Mouse (Mus musculus): ENCODE measurements around the gene Mospd3.

Mospd3 gene

GRCm38 (mm10) chr5:137629906-137630545 lies 29.2 kb upstream of the Mospd3 start:
- TF ChIP-seq GATA4 (IDR thresholded peaks at IDR 0.05; ENCODE audit: insufficient replicate concordance, low read length) = no peak

- no peak for TF ChIP-seq GATA4 (IDR thresholded peaks at IDR 0.05; ENCODE audit: insufficient replicate concordance, low read length)
Measured at GRCm38 (mm10) chr5:137629306-137629721, 28.5 kb upstream of the Mospd3 start.

- peak; percentile 95; the same call in 1 of the 2 replicates for TF ChIP-seq GATA4 (IDR thresholded peaks at IDR 0.05; ENCODE audit: insufficient replicate concordance, low read length)
Measured at GRCm38 (mm10) chr5:137628498-137629305, 27.8 kb upstream of the Mospd3 start, which contains the start of the genes Fbxo24, Lrch4 and Gm20605. TSS of gene Fbxo24 (minus strand) at chr5:137629002. TSS of gene Lrch4 (plus strand) at chr5:137629121. TSS of gene Gm20605 (plus strand) at chr5:137629175.

DNA sequence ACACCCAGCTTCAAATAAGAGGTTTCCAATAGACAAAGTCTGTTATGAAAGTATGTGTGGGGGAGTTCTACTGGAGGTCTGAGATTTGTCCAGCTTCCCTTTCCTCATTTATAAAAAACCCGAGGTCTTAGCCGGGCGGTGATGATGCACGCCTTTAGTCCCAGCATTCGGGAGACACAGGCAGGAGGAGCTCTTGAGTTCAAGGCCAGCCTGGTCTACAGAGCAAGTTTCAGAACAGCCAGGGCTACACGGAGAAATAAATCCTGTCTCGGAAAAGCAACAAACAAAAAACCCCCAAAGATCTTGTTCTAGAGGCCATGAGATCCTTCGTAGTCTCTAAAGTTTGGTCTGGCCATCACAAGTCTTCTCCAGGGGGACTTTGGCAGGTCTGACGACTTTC lies 27.1 kb upstream of the Mospd3 start:
- no peak for TF ChIP-seq GATA4 (IDR thresholded peaks at IDR 0.05; ENCODE audit: insufficient replicate concordance, low read length)

DNA sequence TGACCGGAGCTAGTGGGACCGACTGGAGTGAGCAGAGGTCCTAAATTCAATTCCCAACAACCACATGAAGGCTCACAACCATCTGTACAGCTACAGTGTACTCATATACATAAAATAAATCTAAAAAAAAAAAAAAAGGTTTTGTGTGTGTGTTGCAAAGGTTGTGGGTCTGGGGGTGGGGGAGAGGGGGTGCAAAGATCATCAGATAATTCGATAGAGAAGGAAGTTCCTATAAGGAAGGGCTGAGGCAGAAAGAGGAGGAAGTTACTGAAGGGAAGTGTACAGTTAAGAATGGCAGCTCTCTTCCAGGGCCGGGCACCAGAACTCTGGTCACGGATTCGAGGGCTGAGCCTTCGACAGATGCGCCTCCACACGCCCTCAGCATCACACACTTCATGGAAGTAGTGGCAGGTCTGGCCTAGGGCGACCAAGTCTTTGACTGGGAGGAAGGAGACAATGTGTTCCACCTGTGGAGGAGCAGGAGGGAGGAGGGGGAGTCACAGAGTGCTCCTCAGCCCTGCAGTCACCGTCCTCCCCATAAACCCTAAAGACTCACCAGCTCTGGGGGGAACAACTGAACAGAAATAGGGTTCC lies 23.2 kb upstream of the Mospd3 start:
- no peak for TF ChIP-seq GATA4 (IDR thresholded peaks at IDR 0.05; ENCODE audit: insufficient replicate concordance, low read length)

DNA sequence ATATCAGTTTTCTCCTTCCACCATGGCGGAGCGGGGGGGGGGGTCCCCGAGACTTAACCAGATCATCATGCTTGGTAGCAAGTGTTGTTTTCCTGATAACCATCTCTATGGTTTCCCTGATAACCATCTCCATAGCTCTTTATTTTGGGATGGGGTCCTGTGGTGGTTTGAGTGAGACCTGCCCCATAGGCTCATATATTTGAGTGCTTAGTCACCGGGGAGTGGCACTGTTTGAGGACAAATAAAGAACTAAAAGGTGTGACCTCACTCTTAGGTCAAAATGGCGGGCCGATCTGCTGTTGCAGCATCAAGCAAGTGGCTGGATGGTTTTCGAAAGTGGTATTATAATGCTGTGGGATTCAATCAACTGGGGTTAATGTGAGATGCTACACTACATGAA lies 14.5 kb upstream of the Mospd3 start:
- TF ChIP-seq GATA4 (IDR thresholded peaks at IDR 0.05; ENCODE audit: insufficient replicate concordance, low read length) = no peak

- no peak for TF ChIP-seq GATA4 (IDR thresholded peaks at IDR 0.05; ENCODE audit: insufficient replicate concordance, low read length)
Measured at GRCm38 (mm10) chr5:137613550-137613949, 12.7 kb upstream of the Mospd3 start, which contains the start of gene Pcolce. TSS of gene Pcolce (minus strand) at chr5:137613784.

GRCm38 (mm10) chr5:137613076-137613475 lies 12.2 kb upstream of the Mospd3 start:
- TF ChIP-seq GATA4 (IDR thresholded peaks at IDR 0.05; ENCODE audit: insufficient replicate concordance, low read length) = no peak

- TF ChIP-seq GATA4 (IDR thresholded peaks at IDR 0.05; ENCODE audit: insufficient replicate concordance, low read length) = no peak
Measured at GRCm38 (mm10) chr5:137611245-137611602, 10.4 kb upstream of the Mospd3 start.

- no peak for TF ChIP-seq GATA4 (IDR thresholded peaks at IDR 0.05; ENCODE audit: insufficient replicate concordance, low read length)
Measured at GRCm38 (mm10) chr5:137610548-137611244, 9.8 kb upstream of the Mospd3 start.

GRCm38 (mm10) chr5:137610056-137610455 lies 9.2 kb upstream of the Mospd3 start:
- TF ChIP-seq GATA4 (IDR thresholded peaks at IDR 0.05; ENCODE audit: insufficient replicate concordance, low read length) = no peak

- no peak for TF ChIP-seq GATA4 (IDR thresholded peaks at IDR 0.05; ENCODE audit: insufficient replicate concordance, low read length)
Measured at GRCm38 (mm10) chr5:137609292-137609691, 8.4 kb upstream of the Mospd3 start.

DNA sequence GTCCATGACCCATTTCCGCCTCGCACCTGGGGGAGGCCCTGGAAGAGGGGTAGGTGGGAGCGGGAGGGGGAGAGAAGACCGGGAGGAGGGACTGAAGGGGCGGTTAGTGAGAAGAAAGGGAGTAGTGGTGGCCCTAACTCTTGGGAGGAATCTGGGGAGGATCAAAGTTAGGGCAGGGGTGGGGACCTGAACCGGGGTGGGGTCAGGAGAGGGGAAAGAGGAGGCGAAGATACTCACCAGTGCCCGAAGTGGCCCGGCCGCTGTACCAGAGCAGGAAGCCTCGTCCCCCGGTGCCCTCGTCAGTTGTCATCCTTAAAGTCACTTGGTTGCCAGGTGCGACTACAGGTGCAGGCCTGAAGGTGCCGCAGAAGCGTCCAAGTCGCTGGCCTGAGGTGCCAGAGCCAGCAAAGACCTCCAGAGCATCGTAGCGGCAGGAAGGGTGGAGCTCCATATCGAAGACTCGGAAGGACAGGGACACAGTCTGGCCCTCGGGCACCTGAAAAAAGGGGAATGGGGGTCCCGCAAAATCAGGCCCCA lies 7.9 kb upstream of the Mospd3 start:
- TF ChIP-seq GATA4 (IDR thresholded peaks at IDR 0.05; ENCODE audit: insufficient replicate concordance, low read length) = no peak

DNA sequence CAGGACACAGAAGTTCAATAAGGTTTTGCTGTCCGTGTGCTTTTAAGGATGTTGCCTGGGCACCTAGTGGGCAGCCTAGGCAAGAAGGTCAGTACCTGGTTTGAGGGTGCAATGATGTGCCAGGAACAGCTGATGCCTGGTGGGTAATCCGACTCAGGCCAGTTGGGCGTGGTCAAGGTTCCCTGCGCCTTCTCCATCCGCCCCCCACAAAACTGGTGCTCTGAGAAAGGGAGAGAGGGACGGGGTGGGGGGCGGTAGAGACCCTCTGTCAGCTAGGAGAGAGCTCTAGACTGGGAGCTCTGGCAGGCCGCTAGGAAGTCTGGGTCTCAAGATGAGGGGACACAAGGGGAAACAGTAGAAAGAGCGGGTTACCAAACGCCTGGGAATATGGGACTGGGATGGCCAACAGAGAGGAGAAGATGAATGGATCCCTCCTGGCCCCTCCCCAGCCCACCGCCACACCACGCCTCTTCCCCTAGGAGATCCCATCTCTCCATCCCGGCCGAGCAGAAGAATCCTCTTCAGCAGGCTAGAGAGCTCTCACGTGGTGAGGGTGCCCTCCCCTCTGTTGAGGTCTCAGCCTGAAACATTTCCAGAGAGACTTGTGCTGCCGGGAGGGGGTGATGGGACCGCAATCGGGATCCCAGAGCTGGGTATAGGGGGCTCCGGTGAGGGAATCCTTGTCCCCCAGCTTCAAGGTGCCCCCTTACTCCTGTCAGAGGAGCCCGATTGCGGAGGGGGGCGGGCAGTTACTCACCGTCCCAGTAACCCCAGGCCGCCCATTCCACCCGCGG lies 7.2 kb upstream of the Mospd3 start:
- no peak for TF ChIP-seq GATA4 (IDR thresholded peaks at IDR 0.05; ENCODE audit: insufficient replicate concordance, low read length)
